Mouse (Mus musculus): ENCODE data around the gene Utp20. TPM values are rescaled to one million over a fixed set of nuclear protein-coding genes. Genes with fewer than 3 reads are reported as not detected.
"Not testable (repeated sequence)": the region's sequence is repeated elsewhere in the genome, so short reads cannot be mapped to it uniquely, and the experiment has no call there.

Utp20 gene
- polyA plus RNA-seq, 2 experiments = 19.3 to 21.1 TPM

DNA sequence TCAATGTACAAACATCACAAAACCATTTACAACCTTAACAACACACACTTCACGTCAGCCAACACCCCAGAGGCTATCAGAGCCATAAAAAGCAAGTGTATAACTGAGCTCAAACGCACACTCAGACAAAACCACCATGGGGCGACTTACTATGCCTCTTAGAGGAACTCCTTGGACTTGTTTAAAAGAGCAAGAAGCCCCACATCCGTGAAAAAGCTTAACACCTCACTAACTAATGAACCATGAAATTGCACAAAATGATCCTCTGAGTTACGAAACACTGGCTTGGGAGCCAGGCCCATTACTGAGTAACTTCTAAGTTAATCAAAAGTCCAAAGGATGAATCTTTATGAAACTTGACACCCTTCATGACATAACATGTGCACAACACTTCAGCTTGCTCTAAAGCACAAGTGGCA lies 42.1 kb downstream of the Utp20 start:
- Histone ChIP-seq H3K4me2 (replicated peaks; ENCODE audit: low read depth, low read length, severe bottlenecking) (no peak overlapping the region), H3K4me1 (ENCODE audit: control insufficient read depth, insufficient read depth, low read length) (no peaks in the 10 kb centered on the region), H3K4me3 (replicated peaks; ENCODE audit: low read length) (no peak overlapping the region), H3K9ac (ENCODE audit: low read depth, low read length, severe bottlenecking) (no peak overlapping the region), H3K9me3 (ENCODE audit: control insufficient read depth, low read length) (no peaks in the 10 kb centered on the region), H3K27ac (replicated peaks; ENCODE audit: low read depth, low read length) (no peak overlapping the region), H3K27me3 (ENCODE audit: control insufficient read depth, insufficient read depth, low read length) (no peaks in the 10 kb centered on the region), H3K36me3 (ENCODE audit: control insufficient read depth, insufficient read depth, low read length) (peaks cover 49% of the 10 kb centered on the region)
- no peak for TF ChIP-seq POLR2A (IDR thresholded peaks at IDR 0.05; ENCODE audit: borderline replicate concordance, extremely low read depth, insufficient read depth, insufficient read length)
- ATAC-seq (ENCODE audit: low FRiP score, low read depth) (no peak), DNase-seq (ENCODE audit: low spot score) (no peak)
- WGBS = 57% methylated on average over 5 of the region's 5 CpGs

DNA sequence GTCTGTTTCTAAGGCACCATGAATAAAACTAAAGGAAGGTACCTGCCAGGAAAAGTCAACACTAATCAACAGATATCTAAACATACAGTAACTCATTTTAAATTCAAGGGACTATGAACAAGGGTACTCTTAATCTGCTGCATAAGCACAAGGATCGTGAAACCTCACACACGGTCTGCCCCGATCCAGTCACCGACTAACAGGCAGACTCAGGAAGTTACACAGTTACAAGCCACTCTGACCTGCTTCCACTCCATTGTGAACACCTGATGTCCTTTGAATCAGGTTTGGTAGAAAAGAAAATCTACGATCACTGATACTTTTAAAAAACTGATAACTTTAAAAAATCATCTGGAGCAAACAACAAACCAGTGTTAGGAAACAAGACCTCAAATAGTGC lies 42.7 kb downstream of the Utp20 start:
- no peak overlapping the region for H3K9ac ChIP-seq (ENCODE audit: low read depth, low read length, severe bottlenecking)
- ATAC-seq (ENCODE audit: low FRiP score, low read depth) (no peak), DNase-seq (ENCODE audit: low spot score) (no peak)
- no peak overlapping the region for H3K4me3 ChIP-seq (replicated peaks; ENCODE audit: low read length)
- WGBS = 93% methylated on average over 5 of the region's 5 CpGs
- H3K27ac ChIP-seq (replicated peaks; ENCODE audit: low read depth, low read length) = no peak overlapping the region
- H3K27me3 ChIP-seq (ENCODE audit: control insufficient read depth, insufficient read depth, low read length) = no peaks in the 10 kb centered on the region
- H3K36me3 ChIP-seq (ENCODE audit: control insufficient read depth, insufficient read depth, low read length) = peaks cover 47% of the 10 kb centered on the region
- H3K4me2 ChIP-seq (replicated peaks; ENCODE audit: low read depth, low read length, severe bottlenecking) = no peak overlapping the region
- no peaks in the 10 kb centered on the region for H3K9me3 ChIP-seq (ENCODE audit: control insufficient read depth, low read length)
- no peak for TF ChIP-seq POLR2A (IDR thresholded peaks at IDR 0.05; ENCODE audit: borderline replicate concordance, extremely low read depth, insufficient read depth, insufficient read length)
- no peaks in the 10 kb centered on the region for H3K4me1 ChIP-seq (ENCODE audit: control insufficient read depth, insufficient read depth, low read length)

DNA sequence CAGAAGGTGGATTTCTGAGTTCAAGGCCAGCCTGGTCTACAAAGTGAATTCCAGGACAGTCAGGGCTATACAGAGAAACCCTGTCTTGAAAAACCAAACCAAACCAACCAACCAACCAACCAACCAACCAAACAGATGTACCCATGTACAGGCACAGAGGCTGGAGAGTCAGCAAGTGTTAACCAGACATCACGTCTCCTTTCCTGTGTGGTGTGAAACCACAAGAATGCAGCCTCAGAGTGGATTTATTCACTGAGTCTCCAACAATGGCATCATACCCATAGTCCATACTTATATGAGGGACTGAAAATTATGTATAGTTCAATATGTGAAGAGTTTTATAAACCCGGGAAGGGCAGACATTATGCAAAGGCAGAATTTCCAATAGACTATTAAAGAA lies 43.5 kb downstream of the Utp20 start:
- H3K4me1 ChIP-seq (ENCODE audit: control insufficient read depth, insufficient read depth, low read length); H3K9me3 ChIP-seq (ENCODE audit: control insufficient read depth, low read length); DNase-seq (ENCODE audit: low spot score); H3K4me3 ChIP-seq (replicated peaks; ENCODE audit: low read length); H3K4me2 ChIP-seq (replicated peaks; ENCODE audit: low read depth, low read length, severe bottlenecking); H3K27ac ChIP-seq (replicated peaks; ENCODE audit: low read depth, low read length); H3K27me3 ChIP-seq (ENCODE audit: control insufficient read depth, insufficient read depth, low read length); ATAC-seq (ENCODE audit: low FRiP score, low read depth); H3K9ac ChIP-seq (ENCODE audit: low read depth, low read length, severe bottlenecking): not testable (repeated sequence)
- H3K36me3 ChIP-seq (ENCODE audit: control insufficient read depth, insufficient read depth, low read length) = peaks cover 43% of the 10 kb centered on the region
- 82% methylated on average over 2 of the region's 2 CpGs for WGBS

DNA sequence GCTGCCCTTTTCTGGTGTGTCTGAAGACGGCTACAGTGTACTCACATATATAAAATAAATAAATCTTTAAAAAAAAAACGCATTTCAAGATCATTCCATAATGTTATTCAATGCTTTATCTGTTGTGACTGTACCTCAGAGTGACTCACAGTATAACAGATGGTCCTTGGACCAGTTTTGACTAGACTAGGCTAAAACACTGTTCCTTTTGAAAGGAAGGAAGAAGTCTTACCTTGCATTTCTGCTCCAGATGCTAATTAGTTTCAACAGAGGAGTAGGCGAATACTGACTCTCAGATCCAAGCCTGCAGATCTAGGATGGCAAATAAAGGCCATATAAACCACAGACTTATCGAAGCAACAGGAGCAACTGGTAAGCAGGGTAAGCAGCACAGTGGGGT lies 45.9 kb downstream of the Utp20 start:
- Histone ChIP-seq H3K36me3 (ENCODE audit: control insufficient read depth, insufficient read depth, low read length) (peaks cover 37% of the 10 kb centered on the region), H3K4me1 (ENCODE audit: control insufficient read depth, insufficient read depth, low read length) (no peaks in the 10 kb centered on the region), H3K27ac (replicated peaks; ENCODE audit: low read depth, low read length) (no peak overlapping the region), H3K9me3 (ENCODE audit: control insufficient read depth, low read length) (no peaks in the 10 kb centered on the region), H3K9ac (ENCODE audit: low read depth, low read length, severe bottlenecking) (no peak overlapping the region), H3K4me3 (replicated peaks; ENCODE audit: low read length) (no peak overlapping the region), H3K4me2 (replicated peaks; ENCODE audit: low read depth, low read length, severe bottlenecking) (no peak overlapping the region), H3K27me3 (ENCODE audit: control insufficient read depth, insufficient read depth, low read length) (no peaks in the 10 kb centered on the region)
- no peak for DNase-seq (ENCODE audit: low spot score)
- no peak for ATAC-seq (ENCODE audit: low FRiP score, low read depth)
- WGBS = 91% methylated on average over 4 of the region's 4 CpGs
- TF ChIP-seq POLR2A (IDR thresholded peaks at IDR 0.05; ENCODE audit: borderline replicate concordance, extremely low read depth, insufficient read depth, insufficient read length) = no peak

DNA sequence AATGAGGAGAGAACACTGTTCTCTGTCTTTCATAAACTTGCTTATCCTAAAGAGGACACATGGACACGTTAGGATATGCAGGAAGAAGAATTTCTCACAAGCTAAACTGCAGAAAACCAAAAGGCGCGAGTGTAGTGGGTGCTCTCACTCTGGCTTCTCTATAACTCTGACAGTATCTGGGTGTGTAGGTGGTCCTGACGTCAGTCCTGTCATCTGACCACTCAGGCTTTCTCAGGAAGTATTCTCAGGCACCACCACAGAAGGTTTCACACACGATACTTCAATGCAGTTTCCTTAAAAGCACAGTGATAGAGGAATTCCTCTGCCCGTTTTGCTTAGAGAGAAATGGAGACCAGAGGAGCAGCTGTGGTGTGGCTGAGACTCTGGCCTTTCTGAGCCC lies 50.4 kb downstream of the Utp20 start:
- no peak overlapping the region for H3K4me2 ChIP-seq (replicated peaks; ENCODE audit: low read depth, low read length, severe bottlenecking)
- ATAC-seq (ENCODE audit: low FRiP score, low read depth) (no peak), DNase-seq (ENCODE audit: low spot score) (no peak)
- TF ChIP-seq POLR2A (IDR thresholded peaks at IDR 0.05; ENCODE audit: borderline replicate concordance, extremely low read depth, insufficient read depth, insufficient read length) = no peak
- H3K4me1 ChIP-seq (ENCODE audit: control insufficient read depth, insufficient read depth, low read length) = no peaks in the 10 kb centered on the region
- no peak overlapping the region for H3K9ac ChIP-seq (ENCODE audit: low read depth, low read length, severe bottlenecking)
- H3K36me3 ChIP-seq (ENCODE audit: control insufficient read depth, insufficient read depth, low read length) = peaks cover 46% of the 10 kb centered on the region
- no peak overlapping the region for H3K27ac ChIP-seq (replicated peaks; ENCODE audit: low read depth, low read length)
- no peak overlapping the region for H3K4me3 ChIP-seq (replicated peaks; ENCODE audit: low read length)
- no peaks in the 10 kb centered on the region for H3K9me3 ChIP-seq (ENCODE audit: control insufficient read depth, low read length)
- no peaks in the 10 kb centered on the region for H3K27me3 ChIP-seq (ENCODE audit: control insufficient read depth, insufficient read depth, low read length)
- WGBS = 85% methylated on average over 6 of the region's 6 CpGs

DNA sequence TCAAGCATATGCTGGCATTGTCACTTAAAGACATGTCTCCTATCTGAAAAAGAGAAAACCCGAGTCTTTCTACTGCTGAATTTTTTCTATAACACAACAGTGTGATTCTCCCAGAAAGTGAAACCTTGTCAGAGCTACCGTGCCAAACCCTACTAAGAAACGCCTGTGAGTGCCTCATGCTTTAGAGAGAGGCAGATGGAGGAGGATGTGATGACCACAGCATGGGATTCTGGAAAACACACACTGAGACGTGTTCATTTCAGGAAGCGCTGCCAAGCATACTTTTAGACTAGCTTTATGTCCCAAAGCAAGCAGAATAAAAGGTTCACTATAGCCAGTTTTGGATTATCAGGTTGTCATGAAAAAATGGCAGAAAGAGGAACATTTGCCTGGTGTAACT lies 53.6 kb downstream of the Utp20 start:
- DNase-seq (ENCODE audit: low spot score); H3K4me1 ChIP-seq (ENCODE audit: control insufficient read depth, insufficient read depth, low read length); H3K4me2 ChIP-seq (replicated peaks; ENCODE audit: low read depth, low read length, severe bottlenecking); H3K9me3 ChIP-seq (ENCODE audit: control insufficient read depth, low read length); H3K4me3 ChIP-seq (replicated peaks; ENCODE audit: low read length); ATAC-seq (ENCODE audit: low FRiP score, low read depth); H3K27ac ChIP-seq (replicated peaks; ENCODE audit: low read depth, low read length); H3K9ac ChIP-seq (ENCODE audit: low read depth, low read length, severe bottlenecking); H3K27me3 ChIP-seq (ENCODE audit: control insufficient read depth, insufficient read depth, low read length): not testable (repeated sequence)
- H3K36me3 ChIP-seq (ENCODE audit: control insufficient read depth, insufficient read depth, low read length) = peaks cover 70% of the 10 kb centered on the region
- 92% methylated on average over 5 of the region's 5 CpGs for WGBS
